Mouse (Mus musculus) right cerebral cortex, postnatal 14 days (tissue): ENCODE results near the gene Tbc1d10b.

Experiments
- DNase-seq: peaks from one replicate; pipeline ENCODE4 v3.0.0; 2022

Tbc1d10b gene

GRCm38 (mm10) chr7:127223515-127224478 is 15.5 kb upstream of the Tbc1d10b start:
- DNase-seq: no peak

- DNase-seq: no peak
These were observed 14.8 kb upstream of the Tbc1d10b start for GRCm38 (mm10) chr7:127223106-127223505.

- DNase-seq: no peak
These were observed 12.2 kb upstream of the Tbc1d10b start for GRCm38 (mm10) chr7:127220440-127220839.

GRCm38 (mm10) chr7:127218670-127219069 is 10.4 kb upstream of the Tbc1d10b start:
- no peak for DNase-seq

- no peak for DNase-seq
These were observed 9.8 kb upstream of the Tbc1d10b start for GRCm38 (mm10) chr7:127217901-127218642.

- DNase-seq: no peak
These were observed 9.2 kb upstream of the Tbc1d10b start for GRCm38 (mm10) chr7:127217475-127217874.

GRCm38 (mm10) chr7:127216307-127216706 is 8.0 kb upstream of the Tbc1d10b start:
- no peak for DNase-seq

- DNase-seq: no peak
These were observed 7.0 kb upstream of the Tbc1d10b start for GRCm38 (mm10) chr7:127214981-127215871.

GRCm38 (mm10) chr7:127214521-127214920 is 6.3 kb upstream of the Tbc1d10b start:
- DNase-seq: no peak

- no peak for DNase-seq
These were observed 5.7 kb upstream of the Tbc1d10b start for GRCm38 (mm10) chr7:127213930-127214329.

- DNase-seq: no peak
These were observed 5.2 kb upstream of the Tbc1d10b start for GRCm38 (mm10) chr7:127213485-127213884.

- DNase-seq: no peak
These were observed 4.4 kb upstream of the Tbc1d10b start for GRCm38 (mm10) chr7:127212432-127213250.

- no peak for DNase-seq
These were observed 2.9 kb upstream of the Tbc1d10b start for GRCm38 (mm10) chr7:127211014-127211745.

- no peak for DNase-seq
These were observed 2.0 kb upstream of the Tbc1d10b start for GRCm38 (mm10) chr7:127210266-127210665.

GRCm38 (mm10) chr7:127209851-127210250 is 1.6 kb upstream of the Tbc1d10b start:
- DNase-seq: no peak

- DNase-seq: peak; percentile 93
These were observed 528 bp upstream of the Tbc1d10b start, which contains the start of gene Mylpf for GRCm38 (mm10) chr7:127208553-127209438. Gene Mylpf, plus strand, starts transcription at chr7:127208890.

- no peak for DNase-seq
These were observed 634 bp downstream of the Tbc1d10b start for GRCm38 (mm10) chr7:127207374-127208294.

GRCm38 (mm10) chr7:127206606-127207005 is 1.7 kb downstream of the Tbc1d10b start:
- no peak for DNase-seq

GRCm38 (mm10) chr7:127196484-127196883 is 11.8 kb downstream of the Tbc1d10b start:
- DNase-seq: no peak
